27 mouse cellular contexts compared by ENCODE assay signal in the genomic region with DNA sequence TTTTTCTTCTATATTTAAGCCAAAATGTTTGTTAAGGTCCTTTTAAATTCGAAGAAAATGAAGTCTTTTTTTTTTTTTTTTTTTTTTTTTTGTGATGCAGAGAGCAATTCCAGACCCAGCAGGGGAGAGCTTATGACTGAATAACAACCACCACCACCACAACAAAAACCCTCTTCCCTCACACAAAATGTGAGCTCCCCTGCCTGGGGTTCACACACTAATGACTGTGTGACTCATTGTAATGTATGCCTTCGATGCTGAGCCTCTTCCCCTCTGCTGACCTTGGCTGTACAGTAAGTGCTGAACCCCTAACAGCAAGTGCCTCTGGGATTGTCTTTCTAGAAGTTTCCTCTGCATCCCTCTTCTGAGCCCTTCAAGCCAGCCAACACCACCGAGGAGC.
"Had no signal": no experiment of that assay in that cellular context is flagged by ENCODE, and none has a peak within 500 bp of the region (broad histone marks: within the 10 kb centered on the region; RNA-seq: fewer than 3 reads in every experiment).

No protein-coding gene starts in this region.

- ATAC-seq: hindbrain, embryonic 16.5 days; inflammation-experienced regulatory T-cells, adult 6 months; intestine, embryonic 15.5 days; intestine, postnatal 0 days; liver, embryonic 12.5 days had no signal

- H3K4me2 ChIP-seq: heart, embryonic 12.5 days; hindbrain, embryonic 12.5 days; hindbrain, embryonic 14.5 days; intestine, embryonic 15.5 days; kidney, embryonic 15.5 days; limb, embryonic 13.5 days; limb, embryonic 15.5 days; liver, embryonic 12.5 days had no signal

- H3K4me1 ChIP-seq: heart, embryonic 10.5 days; heart, embryonic 12.5 days; hindbrain, embryonic 10.5 days; hindbrain, embryonic 12.5 days; intestine, embryonic 15.5 days; kidney, embryonic 15.5 days; limb, embryonic 13.5 days; limb, embryonic 15.5 days; liver, embryonic 12.5 days had no signal

- DNase-seq: gastrocnemius, postnatal 14 days; gastrocnemius, postnatal 36 days; heart, adult 18-20 months; heart, postnatal 10 days; heart, postnatal 4 days; kidney, adult 2 months; kidney, adult 9 months; kidney, postnatal 14 days; kidney, postnatal 36 days; layer of hippocampus, adult 9-11 months; layer of hippocampus, postnatal 36 days; left cerebral cortex, postnatal 4 days had no signal

- H3K27me3 ChIP-seq: heart, embryonic 12.5 days; hindbrain, embryonic 12.5 days; intestine, embryonic 15.5 days; kidney, embryonic 15.5 days; limb, embryonic 13.5 days; limb, embryonic 15.5 days; liver, embryonic 12.5 days had no signal

- H3K9ac ChIP-seq: heart, embryonic 12.5 days; hindbrain, embryonic 12.5 days; hindbrain, embryonic 14.5 days; intestine, embryonic 15.5 days; kidney, embryonic 15.5 days; limb, embryonic 13.5 days; limb, embryonic 15.5 days; liver, embryonic 12.5 days; liver, embryonic 14.5 days had no signal

- H3K9me3 ChIP-seq: heart, embryonic 10.5 days; heart, embryonic 12.5 days; hindbrain, embryonic 10.5 days; hindbrain, embryonic 12.5 days; intestine, embryonic 15.5 days; kidney, embryonic 15.5 days; limb, embryonic 13.5 days; limb, embryonic 15.5 days had no signal

- H3K27ac ChIP-seq: heart, embryonic 10.5 days; hindbrain, embryonic 10.5 days; hindbrain, embryonic 12.5 days; hindbrain, embryonic 14.5 days; intestine, embryonic 15.5 days; kidney, embryonic 15.5 days; kidney, postnatal 0 days; limb, embryonic 13.5 days; limb, embryonic 15.5 days; liver, embryonic 12.5 days; liver, embryonic 14.5 days had no signal

- H3K4me3 ChIP-seq: heart, embryonic 10.5 days; heart, embryonic 12.5 days; hindbrain, embryonic 10.5 days; hindbrain, embryonic 12.5 days; intestine, embryonic 15.5 days; kidney, embryonic 15.5 days; limb, embryonic 13.5 days; limb, embryonic 15.5 days; liver, embryonic 12.5 days had no signal

- H3K36me3 ChIP-seq: heart, embryonic 10.5 days; heart, embryonic 12.5 days; hindbrain, embryonic 10.5 days; hindbrain, embryonic 12.5 days; intestine, embryonic 15.5 days; kidney, embryonic 15.5 days; limb, embryonic 13.5 days; limb, embryonic 15.5 days; liver, embryonic 12.5 days had no signal
